In genomic region chr11:83078423-83079140, GRCm38 (mm10) we compare ENCODE assay signal across 13 mouse cellular contexts. TPM values are rescaled to one million over a fixed set of nuclear protein-coding genes. Genes with fewer than 3 reads are reported as not detected.
A peak's percentile ranks its signal among the peaks of the same experiment; 100 is the strongest.
DNase-seq lines count a peak whose midpoint lies in the region; ATAC-seq and TF ChIP-seq lines count a peak whose summit lies in the region.
"Had no signal": no experiment of that assay in that cellular context is flagged by ENCODE, and none has a peak within 500 bp of the region (broad histone marks: within the 10 kb centered on the region; RNA-seq: fewer than 3 reads in every experiment).

No protein-coding gene starts in this region.

- TF ChIP-seq EP300 in stomach, postnatal 0 days (optimal IDR thresholded peaks at IDR 0.05) = no peak

- H3K4me1 ChIP-seq in heart, embryonic 10.5 days = peaks cover 15% of the 10 kb centered on the region
- H3K4me1 ChIP-seq in lung, embryonic 16.5 days (replicated peaks; ENCODE audit: control insufficient read depth, insufficient read depth, low read length) = no peaks in the 10 kb centered on the region; the same call in 1 of the 2 replicates
- peaks cover 18% of the 10 kb centered on the region for H3K4me1 ChIP-seq in liver, embryonic 13.5 days (replicated peaks)
- no peaks in the 10 kb centered on the region for H3K4me1 ChIP-seq in stomach, postnatal 0 days (replicated peaks; ENCODE audit: control insufficient read depth, insufficient read depth)
- H3K4me1 ChIP-seq: embryonic facial prominence, embryonic 10.5 days; midbrain, embryonic 10.5 days; neural tube, embryonic 15.5 days had no signal

- H3K4me3 ChIP-seq in heart, embryonic 10.5 days = no peak overlapping the region
- no peak overlapping the region for H3K4me3 ChIP-seq in lung, embryonic 16.5 days (ENCODE audit: low read length)
- H3K4me3 ChIP-seq in liver, embryonic 13.5 days (replicated peaks) = no peak overlapping the region
- H3K4me3 ChIP-seq in stomach, postnatal 0 days (ENCODE audit: low read depth, low read length) = no peak overlapping the region
- H3K4me3 ChIP-seq: embryonic facial prominence, embryonic 10.5 days; midbrain, embryonic 10.5 days; neural tube, embryonic 15.5 days had no signal

- H3K4me2 ChIP-seq in lung, embryonic 16.5 days (ENCODE audit: low read depth, low read length) = no peak overlapping the region
- no peak overlapping the region for H3K4me2 ChIP-seq in liver, embryonic 13.5 days
- no peak overlapping the region for H3K4me2 ChIP-seq in stomach, postnatal 0 days (replicated peaks; ENCODE audit: low read depth)
- H3K4me2 ChIP-seq: neural tube, embryonic 15.5 days had no signal

- WGBS in heart, embryonic 10.5 days = 82% methylated on average over 5 of the region's 5 CpGs
- WGBS in lung, embryonic 16.5 days = 78% methylated on average over 5 of the region's 5 CpGs
- WGBS in liver, embryonic 13.5 days (ENCODE audit: insufficient replicate concordance) = 40% methylated on average over 5 of the region's 5 CpGs
- WGBS in stomach, postnatal 0 days = 66% methylated on average over 5 of the region's 5 CpGs

- H3K27ac ChIP-seq in heart, embryonic 10.5 days = 0 out of 2 replicates have a peak overlapping the region, but pooled peaks have one; percentile 36
- H3K27ac ChIP-seq in lung, embryonic 16.5 days (ENCODE audit: low read length) = 0 out of 2 replicates have a peak overlapping the region, but pooled peaks have one; percentile 2
- 0 out of 2 replicates have a peak overlapping the region, but pooled peaks have one; percentile 9 for H3K27ac ChIP-seq in liver, embryonic 13.5 days
- H3K27ac ChIP-seq in stomach, postnatal 0 days (replicated peaks) = peak overlapping the region; percentile 88
- H3K27ac ChIP-seq: embryonic facial prominence, embryonic 10.5 days; midbrain, embryonic 10.5 days; neural tube, embryonic 15.5 days had no signal

- no peaks in the 10 kb centered on the region for H3K36me3 ChIP-seq in heart, embryonic 10.5 days
- H3K36me3 ChIP-seq in lung, embryonic 16.5 days (ENCODE audit: control insufficient read depth, insufficient read depth, low read length) = no peaks in the 10 kb centered on the region
- H3K36me3 ChIP-seq in liver, embryonic 13.5 days = no peaks in the 10 kb centered on the region
- no peaks in the 10 kb centered on the region for H3K36me3 ChIP-seq in stomach, postnatal 0 days (ENCODE audit: control insufficient read depth, insufficient read depth, low read length)
- H3K36me3 ChIP-seq: embryonic facial prominence, embryonic 10.5 days; midbrain, embryonic 10.5 days; neural tube, embryonic 15.5 days had no signal

- H3K9ac ChIP-seq in lung, embryonic 16.5 days (ENCODE audit: low read length) = no peak overlapping the region
- H3K9ac ChIP-seq in liver, embryonic 13.5 days = no peak overlapping the region
- no peak overlapping the region for H3K9ac ChIP-seq in stomach, postnatal 0 days (ENCODE audit: low read length)
- H3K9ac ChIP-seq: neural tube, embryonic 15.5 days had no signal

- no peaks in the 10 kb centered on the region for H3K9me3 ChIP-seq in heart, embryonic 10.5 days
- H3K9me3 ChIP-seq in lung, embryonic 16.5 days (ENCODE audit: control insufficient read depth, low read length) = no peaks in the 10 kb centered on the region
- H3K9me3 ChIP-seq in liver, embryonic 13.5 days (replicated peaks) = no peaks in the 10 kb centered on the region
- no peaks in the 10 kb centered on the region for H3K9me3 ChIP-seq in stomach, postnatal 0 days (ENCODE audit: control insufficient read depth, low read length)
- H3K9me3 ChIP-seq: embryonic facial prominence, embryonic 10.5 days; neural tube, embryonic 15.5 days had no signal

- DNase-seq in heart, embryonic 10.5 days (ENCODE audit: low spot score) = peak; percentile 50
- DNase-seq in heart, postnatal 4 days = no peak
- DNase-seq in lung, postnatal 14 days = no peak
- DNase-seq in liver, embryonic 13.5 days = no peak
- no peak for DNase-seq in stomach, postnatal 0 days (ENCODE audit: low spot score)
- no peak for DNase-seq in ovary, postnatal 14 days (ENCODE audit: low spot score)

- no peaks in the 10 kb centered on the region for H3K27me3 ChIP-seq in heart, embryonic 10.5 days (ENCODE audit: insufficient read depth, poor library complexity, severe bottlenecking)
- H3K27me3 ChIP-seq in lung, embryonic 16.5 days (ENCODE audit: control insufficient read depth, insufficient read depth, low read depth, low read length) = no peaks in the 10 kb centered on the region
- no peaks in the 10 kb centered on the region for H3K27me3 ChIP-seq in liver, embryonic 13.5 days
- H3K27me3 ChIP-seq in stomach, postnatal 0 days (ENCODE audit: control insufficient read depth, insufficient read depth, low read length) = no peaks in the 10 kb centered on the region
- H3K27me3 ChIP-seq: neural tube, embryonic 15.5 days had no signal

- ATAC-seq in lung, embryonic 16.5 days (ENCODE audit: low read depth) = no peak
- ATAC-seq in liver, embryonic 13.5 days (ENCODE audit: low read depth) = no peak
- peak; percentile 51 for ATAC-seq in stomach, postnatal 0 days (ENCODE audit: low FRiP score, low TSS enrichment)
- ATAC-seq in inflammation-experienced regulatory T-cells, adult 6 months = no peak
- ATAC-seq: hindbrain, embryonic 16.5 days had no signal

- no peak for TF ChIP-seq CTCF in stomach, postnatal 0 days (IDR thresholded peaks at IDR 0.05; ENCODE audit: low read depth)

RNA-seq across cellular contexts. Expression of gene Slfn2, which starts 13.7 kb away (rescaled TPM):
- polyA plus RNA-seq in heart, embryonic 10.5 days (2016; fragmentation: Nextera tagmentation; extraction: Ambion mirVana) = 1.3 and 1.5 TPM in 2 replicates
- total RNA-seq in heart, postnatal 4 days (2021) = 1 to 10 TPM; 1.7 to 1.8 TPM
- 7.5 and 8.2 TPM in 2 replicates for polyA plus RNA-seq in lung, embryonic 16.5 days (2015; fragmentation: Nextera tagmentation; extraction: Ambion mirVana)
- polyA plus RNA-seq in liver, embryonic 13.5 days (2015; fragmentation: Nextera tagmentation; extraction: Ambion mirVana) = 4.9 and 5.0 TPM in 2 replicates
- polyA plus RNA-seq in stomach, postnatal 0 days (2015; fragmentation: Nextera tagmentation; extraction: Ambion mirVana) = 22.1 and 23.1 TPM in 2 replicates
- polyA plus RNA-seq in inflammation-experienced regulatory T-cells, adult 6 months (2017; shearing (Covaris generic)) = 100 to 1,000 TPM; 817 to 952 (median 818) TPM

RNA-seq across cellular contexts. Expression of gene Slfn1, which starts 38.1 kb away (rescaled TPM):
- polyA plus RNA-seq in heart, embryonic 10.5 days (2016; fragmentation: Nextera tagmentation; extraction: Ambion mirVana) = not detected in 2 replicates
- under 1 TPM in 1 of 2 experiments, not detected in 1; 0.14 TPM for total RNA-seq in heart, postnatal 4 days (2021)
- polyA plus RNA-seq in lung, embryonic 16.5 days (2015; fragmentation: Nextera tagmentation; extraction: Ambion mirVana) = 0.75 and 0.84 TPM in 2 replicates
- 0.10 and 0.28 TPM in 2 replicates for polyA plus RNA-seq in liver, embryonic 13.5 days (2015; fragmentation: Nextera tagmentation; extraction: Ambion mirVana)
- polyA plus RNA-seq in stomach, postnatal 0 days (2015; fragmentation: Nextera tagmentation; extraction: Ambion mirVana) = 0.17 and 0.29 TPM in 2 replicates
- polyA plus RNA-seq in inflammation-experienced regulatory T-cells, adult 6 months (2017; shearing (Covaris generic)) = 100 to 1,000 TPM; 143 to 239 (median 228) TPM
- total RNA-seq: left cerebral cortex, adult 18-20 months had no signal
- polyA plus RNA-seq: embryonic facial prominence, embryonic 10.5 days; midbrain, embryonic 10.5 days; neural tube, embryonic 15.5 days had no signal

RNA-seq across cellular contexts. Expression of gene Slfn8, which starts 58.0 kb away (rescaled TPM):
- 0.04 and 0.30 TPM in 2 replicates for polyA plus RNA-seq in heart, embryonic 10.5 days (2016; fragmentation: Nextera tagmentation; extraction: Ambion mirVana)
- total RNA-seq in heart, postnatal 4 days (2021) = under 1 TPM; 0.43 TPM
- 0.49 and 0.89 TPM in 2 replicates for polyA plus RNA-seq in lung, embryonic 16.5 days (2015; fragmentation: Nextera tagmentation; extraction: Ambion mirVana)
- polyA plus RNA-seq in liver, embryonic 13.5 days (2015; fragmentation: Nextera tagmentation; extraction: Ambion mirVana) = 0.37 and 0.66 TPM in 2 replicates
- polyA plus RNA-seq in stomach, postnatal 0 days (2015; fragmentation: Nextera tagmentation; extraction: Ambion mirVana) = 0.33 and 0.35 TPM in 2 replicates
- 10 to 100 TPM; 52.4 to 79.0 (median 67.6) TPM for polyA plus RNA-seq in inflammation-experienced regulatory T-cells, adult 6 months (2017; shearing (Covaris generic))

Comparison
In these comparisons a context has a peak if more than half of its experiments do, and no peak if none do; other contexts are left out.
1. H3K27ac ChIP-seq: peak in every context shown above with its lines; median percentile 88 in stomach, postnatal 0 days; 36 in heart, embryonic 10.5 days; 9 in liver, embryonic 13.5 days; 2 in lung, embryonic 16.5 days.
2. RNA of gene Slfn2, which starts 13.7 kb away (polyA plus RNA-seq): 817 to 952 TPM in inflammation-experienced regulatory T-cells, adult 6 months; 22.1 to 23.1 TPM in stomach, postnatal 0 days, 7.5 to 8.2 TPM in lung, embryonic 16.5 days, 4.9 to 5.0 TPM in liver, embryonic 13.5 days and 1.3 to 1.5 TPM in heart, embryonic 10.5 days; every median in the first group is over 10 times any median in the second.
3. RNA of gene Slfn1, which starts 38.1 kb away (polyA plus RNA-seq): 143 to 239 TPM in inflammation-experienced regulatory T-cells, adult 6 months; 0.75 to 0.84 TPM in lung, embryonic 16.5 days, 0.17 to 0.29 TPM in stomach, postnatal 0 days, 0.10 to 0.28 TPM in liver, embryonic 13.5 days and not detected in heart, embryonic 10.5 days; every median in the first group is over 10 times any median in the second.
4. RNA of gene Slfn8, which starts 58.0 kb away (polyA plus RNA-seq): 52.4 to 79.0 TPM in inflammation-experienced regulatory T-cells, adult 6 months; 0.49 to 0.89 TPM in lung, embryonic 16.5 days, 0.37 to 0.66 TPM in liver, embryonic 13.5 days, 0.33 to 0.35 TPM in stomach, postnatal 0 days and 0.04 to 0.30 TPM in heart, embryonic 10.5 days; every median in the first group is over 10 times any median in the second.